Mouse (Mus musculus): ENCODE data around the gene Add2.
"Not testable (repeated sequence)": the region's sequence is repeated elsewhere in the genome, so short reads cannot be mapped to it uniquely, and the experiment has no call there.

The Add2 gene

GRCm38 (mm10) chr6:86028601-86029322 lies at the start of gene Add2:
TSS of gene Add2 (plus strand) at chr6:86028681.
- in situ Hi-C loops (cut with MboI; ENCODE audit: low pct_unique_long_range_greater_than_20kb in 1 of 2, low sequenced_read_pairs in 2 of 2, unreplicated experiment in 1 of 2), result no loop called here

GRCm38 (mm10) chr6:85978736-85979135 lies 49.7 kb upstream of the Add2 start:
- in situ Hi-C loops (cut with MboI; ENCODE audit: low pct_unique_long_range_greater_than_20kb in 1 of 2, low sequenced_read_pairs in 2 of 2, unreplicated experiment in 1 of 2), result not testable (repeated sequence)

GRCm38 (mm10) chr6:85984351-85984750 lies 44.1 kb upstream of the Add2 start:
- in situ Hi-C loops (cut with MboI; ENCODE audit: low pct_unique_long_range_greater_than_20kb in 1 of 2, low sequenced_read_pairs in 2 of 2, unreplicated experiment in 1 of 2), result no loop called here

- in situ Hi-C loops (cut with MboI; ENCODE audit: low pct_unique_long_range_greater_than_20kb in 1 of 2, low sequenced_read_pairs in 2 of 2, unreplicated experiment in 1 of 2), result not testable (repeated sequence)
Measured at GRCm38 (mm10) chr6:85989570-85989969, 38.9 kb upstream of the Add2 start.

- in situ Hi-C loops (cut with MboI; ENCODE audit: low pct_unique_long_range_greater_than_20kb in 1 of 2, low sequenced_read_pairs in 2 of 2, unreplicated experiment in 1 of 2), result not testable (repeated sequence)
Measured at GRCm38 (mm10) chr6:85990774-85991173, 37.7 kb upstream of the Add2 start.

- in situ Hi-C loops (cut with MboI; ENCODE audit: low pct_unique_long_range_greater_than_20kb in 1 of 2, low sequenced_read_pairs in 2 of 2, unreplicated experiment in 1 of 2), result loop anchor here (10.0 kb wide), 2 partner anchors 69 to 99 kb away; partner anchors contain the start of gene Nat8f4 (in 1 of the 2)
Measured at GRCm38 (mm10) chr6:86003405-86003925, 25.0 kb upstream of the Add2 start.

GRCm38 (mm10) chr6:86004271-86005148 lies 24.0 kb upstream of the Add2 start:
- in situ Hi-C loops (cut with MboI; ENCODE audit: low pct_unique_long_range_greater_than_20kb in 1 of 2, low sequenced_read_pairs in 2 of 2, unreplicated experiment in 1 of 2), result loop anchor here (5.0 to 10.0 kb wide), 4 partner anchors 67 to 172 kb away; partner anchors contain the start of genes Nat8 (in 1 of the 2) and Nat8f4 (in 1 of the 2)

- in situ Hi-C loops (cut with MboI; ENCODE audit: low pct_unique_long_range_greater_than_20kb in 1 of 2, low sequenced_read_pairs in 2 of 2, unreplicated experiment in 1 of 2), result loop anchor here (5.0 to 10.0 kb wide), 4 partner anchors 73 to 178 kb away; partner anchors contain the start of genes Nat8 (in 1 of the 2) and Nat8f4 (in 1 of the 2)
Measured at GRCm38 (mm10) chr6:86009980-86010379, 18.5 kb upstream of the Add2 start.

- in situ Hi-C loops (cut with MboI; ENCODE audit: low pct_unique_long_range_greater_than_20kb in 1 of 2, low sequenced_read_pairs in 2 of 2, unreplicated experiment in 1 of 2), result not testable (repeated sequence)
Measured at GRCm38 (mm10) chr6:86014812-86015211, 13.7 kb upstream of the Add2 start.

- in situ Hi-C loops (cut with MboI; ENCODE audit: low pct_unique_long_range_greater_than_20kb in 1 of 2, low sequenced_read_pairs in 2 of 2, unreplicated experiment in 1 of 2), result no loop called here
Measured at GRCm38 (mm10) chr6:86015871-86016270, 12.6 kb upstream of the Add2 start, which contains the start of gene Figla. TSS of gene Figla (plus strand) at chr6:86016171.

- in situ Hi-C loops (cut with MboI; ENCODE audit: low pct_unique_long_range_greater_than_20kb in 1 of 2, low sequenced_read_pairs in 2 of 2, unreplicated experiment in 1 of 2), result no loop called here
Measured at GRCm38 (mm10) chr6:86016793-86017350, 11.6 kb upstream of the Add2 start.

GRCm38 (mm10) chr6:86019415-86020237 lies 8.9 kb upstream of the Add2 start:
- in situ Hi-C loops (cut with MboI; ENCODE audit: low pct_unique_long_range_greater_than_20kb in 1 of 2, low sequenced_read_pairs in 2 of 2, unreplicated experiment in 1 of 2), result no loop called here

GRCm38 (mm10) chr6:86020948-86021347 lies 7.5 kb upstream of the Add2 start:
- in situ Hi-C loops (cut with MboI; ENCODE audit: low pct_unique_long_range_greater_than_20kb in 1 of 2, low sequenced_read_pairs in 2 of 2, unreplicated experiment in 1 of 2), result no loop called here

GRCm38 (mm10) chr6:86026632-86027292 lies 1.7 kb upstream of the Add2 start:
- in situ Hi-C loops (cut with MboI; ENCODE audit: low pct_unique_long_range_greater_than_20kb in 1 of 2, low sequenced_read_pairs in 2 of 2, unreplicated experiment in 1 of 2), result no loop called here

- in situ Hi-C loops (cut with MboI; ENCODE audit: low pct_unique_long_range_greater_than_20kb in 1 of 2, low sequenced_read_pairs in 2 of 2, unreplicated experiment in 1 of 2), result no loop called here
Measured at GRCm38 (mm10) chr6:86028150-86028549, 331 bp upstream of the Add2 start.

- in situ Hi-C loops (cut with MboI; ENCODE audit: low pct_unique_long_range_greater_than_20kb in 1 of 2, low sequenced_read_pairs in 2 of 2, unreplicated experiment in 1 of 2), result no loop called here
Measured at GRCm38 (mm10) chr6:86029323-86029713, 837 bp downstream of the Add2 start.

- in situ Hi-C loops (cut with MboI; ENCODE audit: low pct_unique_long_range_greater_than_20kb in 1 of 2, low sequenced_read_pairs in 2 of 2, unreplicated experiment in 1 of 2), result no loop called here
Measured at GRCm38 (mm10) chr6:86031527-86031926, 3.0 kb downstream of the Add2 start.

Measured in mouse embryonic stem cell (cell line).